Mouse (Mus musculus) neural tube, embryonic 13.5 days (tissue): Measurements from ENCODE around the gene Naa16. TPM values are rescaled to one million over a fixed set of nuclear protein-coding genes. Genes with fewer than 3 reads are reported as not detected.

Experiments used
- ATAC-seq: fragments of 200-750 bp; cut with Nextera tagmentation; 2 replicates; pipeline ENCODE4 v1.8.0; 2017; ENCODE audit warnings: low read depth, mild to moderate bottlenecking, moderate TSS enrichment, moderate library complexity
- H3K27ac ChIP-seq: fragments of 300-500 bp; sonication (generic); replicated peaks from 2 replicates; pipeline ENCODE4 v1.5.1; 2015; ENCODE audit warnings: moderate library complexity, mild to moderate bottlenecking, inconsistent platforms
- H3K27me3 ChIP-seq: fragments of 300-500 bp; sonication (generic); 2 replicates; pipeline ENCODE4 v1.6.1; 2015; ENCODE audit warnings: mild to moderate bottlenecking, inconsistent platforms
- H3K36me3 ChIP-seq: fragments of 300-500 bp; sonication (generic); 2 replicates; pipeline ENCODE4 v1.6.1; 2015; ENCODE audit warnings: mild to moderate bottlenecking, inconsistent platforms
- H3K4me1 ChIP-seq: fragments of 300-500 bp; sonication (generic); replicated peaks from 2 replicates; pipeline ENCODE4 v1.6.1; 2015; ENCODE audit warnings: inconsistent platforms
- H3K4me2 ChIP-seq: fragments of 300-500 bp; sonication (generic); 2 replicates; pipeline ENCODE4 v1.6.1; 2015; ENCODE audit warnings: inconsistent platforms, mild to moderate bottlenecking, moderate library complexity
- H3K4me3 ChIP-seq: fragments of 300-500 bp; sonication (generic); 2 replicates; pipeline ENCODE4 v1.5.1; 2015; ENCODE audit warnings: mild to moderate bottlenecking, inconsistent platforms
- H3K9ac ChIP-seq: fragments of 300-500 bp; sonication (generic); 2 replicates; pipeline ENCODE4 v1.6.1; 2015; ENCODE audit warnings: moderate library complexity, mild to moderate bottlenecking, inconsistent platforms
- H3K9me3 ChIP-seq: fragments of 300-500 bp; sonication (generic); 2 replicates; pipeline ENCODE4 v1.6.1; 2016; ENCODE audit warnings: inconsistent platforms
- WGBS: fragments of 180-500 bp; shearing (Covaris S2); methylation state at CpG from one replicate; pipeline ENCODE4 v1.1.7; 2015; 5-methylcytosine and 5-hydroxymethylcytosine counted together
- polyA plus RNA-seq: library from polyadenylated mRNA; unstranded; fragments of >200 nt; fragmentation: Nextera tagmentation; extraction: Ambion mirVana; gene quantifications from 2 replicates; pipeline ENCODE4 v1.2.1, GENCODE M21; 2015

Gene Naa16
- polyA plus RNA-seq, 1 experiment from 2014 or later: 19.2 TPM

DNA sequence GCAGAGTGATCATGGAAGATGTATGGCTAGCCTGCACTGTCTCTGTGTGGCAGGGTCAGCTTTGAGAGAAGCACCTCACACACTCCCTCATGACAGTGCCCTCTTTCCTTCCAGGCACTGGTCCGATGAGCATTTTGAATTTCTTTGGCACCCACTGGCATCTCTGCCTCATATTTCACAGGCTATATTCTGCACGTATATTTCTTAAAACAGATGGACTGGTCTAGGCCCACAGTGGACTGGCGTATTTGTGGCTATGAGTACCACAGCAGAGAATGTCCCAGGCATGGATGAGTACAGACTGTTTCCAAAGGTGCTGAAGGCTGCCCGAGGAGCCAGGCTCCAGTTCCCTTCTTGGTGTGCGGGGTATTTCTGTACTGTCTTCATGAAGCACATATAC lies 68.7 kb downstream of the Naa16 start:
- WGBS: 88% methylated on average over 5 of the region's 5 CpGs
- no peaks in the 10 kb centered on the region for H3K27me3 ChIP-seq
- H3K4me2 ChIP-seq: no peak overlapping the region
- peaks cover 6% of the 10 kb centered on the region for H3K4me1 ChIP-seq
- H3K9me3 ChIP-seq: no peaks in the 10 kb centered on the region
- no peak overlapping the region for H3K4me3 ChIP-seq
- no peaks in the 10 kb centered on the region for H3K36me3 ChIP-seq
- H3K27ac ChIP-seq: no peak overlapping the region
- H3K9ac ChIP-seq: no peak overlapping the region
- ATAC-seq: no peak

DNA sequence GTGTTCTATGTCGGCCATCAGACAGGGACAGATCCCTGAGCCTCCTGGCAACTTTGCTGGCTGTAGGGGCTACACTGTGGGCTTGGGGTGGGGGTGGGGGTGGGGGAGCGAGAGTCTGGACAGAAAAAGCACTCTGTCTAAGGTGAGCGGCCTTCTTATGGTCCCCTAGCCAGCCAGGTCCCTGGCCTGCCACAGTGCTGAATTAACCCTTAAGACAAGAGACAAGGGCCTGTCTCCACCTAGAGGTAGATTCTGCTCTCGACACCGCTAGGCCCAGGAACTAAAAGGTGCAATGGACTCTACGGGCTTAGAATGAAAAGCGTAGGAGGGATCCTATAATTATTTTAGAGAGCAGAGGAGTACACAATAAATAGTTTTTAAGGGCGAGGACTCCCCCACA lies 69.4 kb downstream of the Naa16 start:
- H3K27ac ChIP-seq: no peak overlapping the region
- H3K9ac ChIP-seq: no peak overlapping the region
- 25% methylated on average over 8 of the region's 8 CpGs for WGBS
- no peaks in the 10 kb centered on the region for H3K9me3 ChIP-seq
- H3K36me3 ChIP-seq: no peaks in the 10 kb centered on the region
- H3K27me3 ChIP-seq: no peaks in the 10 kb centered on the region
- no peak overlapping the region for H3K4me3 ChIP-seq
- H3K4me2 ChIP-seq: no peak overlapping the region
- H3K4me1 ChIP-seq: peaks cover 6% of the 10 kb centered on the region
- ATAC-seq: peak; percentile 67

DNA sequence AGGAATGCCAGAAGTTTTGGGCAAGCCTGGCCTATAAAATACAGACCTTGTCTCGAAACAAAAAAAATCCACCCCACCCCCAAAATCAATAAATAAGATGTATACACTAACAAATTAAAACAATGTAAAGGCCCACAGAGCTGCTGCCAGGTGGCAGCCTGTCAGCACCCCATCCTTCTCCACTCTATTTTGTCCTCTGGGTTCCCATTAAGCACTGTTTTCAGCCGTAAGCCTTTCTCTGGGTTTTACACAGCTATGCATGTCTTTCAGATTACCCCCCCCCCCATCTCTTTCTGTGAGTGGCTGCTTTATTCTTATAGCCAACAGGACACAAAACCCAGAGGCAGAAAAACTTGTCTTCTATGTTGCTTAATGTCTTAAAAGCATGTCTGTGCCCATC lies 73.0 kb downstream of the Naa16 start:
- Histone ChIP-seq H3K4me3 (no peak overlapping the region), H3K27ac (no peak overlapping the region), H3K9ac (no peak overlapping the region), H3K9me3 (no peaks in the 10 kb centered on the region), H3K36me3 (no peaks in the 10 kb centered on the region), H3K4me1 (no peaks in the 10 kb centered on the region), H3K4me2 (no peak overlapping the region), H3K27me3 (no peaks in the 10 kb centered on the region)
- no peak for ATAC-seq
- WGBS: 56% methylated on average over 2 of the region's 2 CpGs

DNA sequence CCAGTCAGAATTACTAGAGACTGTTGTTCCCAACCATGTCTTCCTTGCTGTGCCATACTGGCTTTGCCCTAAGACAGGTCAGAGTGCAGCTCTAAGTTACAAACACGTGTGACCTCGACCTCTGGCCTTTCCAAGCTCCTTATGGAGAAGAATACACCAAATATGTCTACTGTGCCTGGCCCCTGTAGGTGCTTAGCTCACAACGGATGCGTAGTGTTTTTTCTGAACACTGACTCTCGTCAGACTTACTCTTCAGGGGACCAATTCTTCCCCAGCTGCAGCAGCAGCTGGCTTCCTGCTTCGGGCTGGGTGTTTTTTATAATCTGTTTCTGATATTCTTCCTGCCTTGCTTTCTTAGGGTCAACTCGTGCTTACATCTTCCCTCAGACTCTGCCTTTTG lies 74.7 kb downstream of the Naa16 start:
- Histone ChIP-seq H3K27ac (no peak overlapping the region), H3K4me1 (no peaks in the 10 kb centered on the region), H3K9ac (no peak overlapping the region), H3K27me3 (no peaks in the 10 kb centered on the region), H3K4me3 (no peak overlapping the region), H3K4me2 (no peak overlapping the region), H3K36me3 (no peaks in the 10 kb centered on the region), H3K9me3 (no peaks in the 10 kb centered on the region)
- WGBS: 69% methylated on average over 7 of the region's 7 CpGs
- ATAC-seq: no peak

DNA sequence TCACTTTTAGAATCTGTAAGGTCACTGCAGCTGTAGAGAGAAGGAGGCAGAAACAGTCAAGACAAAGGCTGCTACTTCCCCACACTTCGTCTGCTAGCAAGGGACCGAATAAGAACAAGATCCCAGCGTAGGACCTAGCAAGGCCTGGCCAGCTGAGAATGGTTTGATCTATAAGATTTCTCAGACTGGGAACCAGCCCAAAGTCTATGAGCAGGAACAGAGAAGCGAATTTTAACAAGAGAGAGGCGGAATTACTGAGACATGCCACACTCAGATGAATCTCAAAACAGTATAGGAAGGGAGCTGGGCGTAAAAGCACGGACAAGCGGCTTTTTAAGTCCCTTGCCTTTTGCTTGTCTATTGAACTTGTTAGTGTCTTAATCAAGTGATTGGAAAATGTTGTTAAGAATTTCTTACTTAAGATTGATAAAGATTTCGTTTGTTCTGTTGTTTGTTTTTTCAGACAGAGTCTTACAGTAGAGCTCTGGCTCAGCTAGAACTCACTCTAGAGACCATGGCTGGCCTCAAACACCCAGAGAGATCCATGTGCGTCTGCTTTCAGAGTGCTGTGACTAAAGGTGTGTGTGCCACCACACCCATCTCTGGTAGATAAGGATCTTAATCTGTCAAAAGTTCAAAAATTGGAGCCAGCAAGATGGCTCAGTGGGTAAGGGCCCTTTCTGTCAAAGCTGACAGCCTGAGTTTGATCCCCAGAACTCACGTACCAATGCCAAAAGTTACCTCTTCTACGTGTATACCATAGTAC lies 76.2 kb downstream of the Naa16 start:
- Histone ChIP-seq H3K36me3 (no peaks in the 10 kb centered on the region), H3K4me3 (no peak overlapping the region), H3K9ac (no peak overlapping the region), H3K4me1 (no peaks in the 10 kb centered on the region), H3K27ac (no peak overlapping the region), H3K4me2 (no peak overlapping the region), H3K9me3 (no peaks in the 10 kb centered on the region), H3K27me3 (no peaks in the 10 kb centered on the region)
- ATAC-seq: no peak
- WGBS: 86% methylated on average over 12 of the region's 12 CpGs

DNA sequence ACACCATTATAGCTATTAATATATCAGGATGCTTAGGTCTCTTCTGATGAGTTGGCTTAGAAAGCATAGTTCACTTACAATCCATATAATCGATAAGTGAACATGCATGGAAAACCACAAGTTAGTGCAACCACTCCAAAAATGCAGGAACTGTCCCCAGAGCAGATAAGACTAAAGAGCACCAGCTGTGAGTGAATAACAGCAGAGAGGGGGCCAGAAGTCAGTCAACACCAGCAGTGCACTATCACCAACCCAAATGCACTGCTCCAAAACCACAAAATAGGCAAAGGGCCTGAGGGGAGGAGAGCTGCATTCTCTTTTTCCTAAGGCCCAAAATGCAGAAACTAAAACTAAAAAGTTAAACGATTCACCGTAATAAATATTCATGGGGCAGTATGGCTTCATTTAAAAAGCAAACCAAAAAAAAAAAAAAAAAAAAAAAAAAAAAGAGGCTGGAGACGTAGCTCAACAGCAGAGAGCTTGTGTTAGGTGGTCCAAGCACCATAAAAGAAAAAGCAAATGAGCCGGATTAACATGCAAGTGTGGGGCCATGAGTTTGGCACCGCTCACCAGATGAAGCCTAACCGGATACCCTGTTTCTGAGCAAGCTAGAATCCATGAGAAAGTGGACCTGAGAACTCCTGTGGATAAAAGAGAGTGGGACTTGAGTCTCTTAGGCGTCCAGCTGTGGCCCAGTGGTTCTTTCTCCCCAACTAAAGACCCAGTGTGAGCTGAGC lies 77.0 kb downstream of the Naa16 start:
- 67% methylated on average over 8 of the region's 8 CpGs for WGBS
- ATAC-seq: no peak
- Histone ChIP-seq H3K27ac (no peak overlapping the region), H3K4me2 (no peak overlapping the region), H3K9ac (no peak overlapping the region), H3K27me3 (no peaks in the 10 kb centered on the region), H3K4me1 (no peaks in the 10 kb centered on the region), H3K36me3 (no peaks in the 10 kb centered on the region), H3K9me3 (no peaks in the 10 kb centered on the region), H3K4me3 (no peak overlapping the region)

DNA sequence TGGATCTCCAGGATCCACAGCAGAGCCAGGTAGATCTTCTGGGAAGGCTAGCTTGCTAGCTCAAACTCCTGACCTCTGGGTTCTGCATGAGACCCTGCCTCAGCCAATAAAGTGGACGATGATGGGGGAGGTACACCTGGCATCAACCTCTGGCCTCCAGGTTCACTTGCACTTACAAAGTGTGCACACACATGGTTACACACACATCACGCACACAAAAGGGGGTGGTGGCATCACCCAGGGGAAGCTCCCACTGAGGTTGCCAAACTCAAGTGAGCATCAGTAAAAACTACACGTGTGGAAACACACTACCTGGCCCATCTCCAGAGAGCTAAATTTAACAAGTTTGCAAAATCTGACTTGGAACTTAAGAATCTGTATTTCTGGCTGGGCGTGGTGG lies 77.9 kb downstream of the Naa16 start:
- no peak overlapping the region for H3K4me2 ChIP-seq
- no peaks in the 10 kb centered on the region for H3K36me3 ChIP-seq
- no peaks in the 10 kb centered on the region for H3K9me3 ChIP-seq
- H3K9ac ChIP-seq: no peak overlapping the region
- peaks cover 4% of the 10 kb centered on the region for H3K4me1 ChIP-seq
- 85% methylated on average over 4 of the region's 4 CpGs for WGBS
- no peak overlapping the region for H3K27ac ChIP-seq
- H3K4me3 ChIP-seq: no peak overlapping the region
- no peak for ATAC-seq
- H3K27me3 ChIP-seq: no peaks in the 10 kb centered on the region

DNA sequence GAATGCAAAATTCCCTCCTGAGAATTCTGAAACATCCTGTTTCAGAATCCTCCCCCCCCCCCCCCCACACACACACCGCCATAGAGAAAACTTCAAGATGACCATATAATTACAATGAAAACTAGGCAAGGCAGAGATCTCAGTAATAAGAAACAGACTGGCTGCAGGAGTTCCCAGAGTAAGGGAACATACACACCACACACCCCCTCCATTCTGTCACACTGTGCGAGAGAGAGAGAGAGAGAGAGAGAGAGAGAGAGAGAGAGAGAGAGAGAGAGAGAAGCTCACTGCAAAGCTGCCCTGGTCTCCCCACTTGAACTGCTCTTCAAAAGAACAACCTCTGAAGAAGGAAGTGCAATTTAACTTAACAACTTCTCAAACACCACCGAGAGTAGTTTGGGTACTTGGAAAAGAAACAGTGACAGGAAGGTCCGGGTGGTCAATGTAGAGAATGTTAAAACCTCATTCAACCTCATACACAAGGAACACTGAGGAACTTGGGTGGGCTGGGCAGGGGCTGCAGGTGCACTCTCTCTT lies 78.6 kb downstream of the Naa16 start:
- 34% methylated on average over 4 of the region's 4 CpGs for WGBS
- H3K4me3 ChIP-seq: no peak overlapping the region
- no peaks in the 10 kb centered on the region for H3K27me3 ChIP-seq
- peaks cover 4% of the 10 kb centered on the region for H3K4me1 ChIP-seq
- H3K9me3 ChIP-seq: no peaks in the 10 kb centered on the region
- no peaks in the 10 kb centered on the region for H3K36me3 ChIP-seq
- H3K9ac ChIP-seq: no peak overlapping the region
- no peak overlapping the region for H3K27ac ChIP-seq
- H3K4me2 ChIP-seq: no peak overlapping the region
- no peak for ATAC-seq

DNA sequence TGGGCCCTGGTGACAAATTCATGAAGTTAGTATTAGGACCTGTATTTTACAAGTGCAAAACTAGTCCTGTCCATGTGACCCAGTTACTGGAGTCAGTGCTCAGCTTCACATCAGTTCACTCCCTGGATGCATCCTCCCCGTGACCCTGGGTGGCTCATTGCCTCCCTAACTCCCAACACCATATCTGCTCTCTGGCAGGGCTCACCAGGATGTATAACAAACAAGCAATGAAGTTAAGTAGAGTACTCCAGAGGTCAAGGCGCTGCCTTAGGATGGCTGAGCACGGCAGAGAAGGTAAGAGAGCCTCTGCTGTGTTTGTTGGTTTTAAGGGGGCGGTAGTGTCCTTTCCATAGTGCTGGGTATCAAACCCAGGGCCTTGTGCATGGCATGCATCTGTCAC lies 81.5 kb downstream of the Naa16 start:
- WGBS: 55% methylated on average over 4 of the region's 4 CpGs
- H3K9me3 ChIP-seq: no peaks in the 10 kb centered on the region
- H3K36me3 ChIP-seq: no peaks in the 10 kb centered on the region
- no peak overlapping the region for H3K4me2 ChIP-seq
- H3K9ac ChIP-seq: no peak overlapping the region
- peaks cover 4% of the 10 kb centered on the region for H3K4me1 ChIP-seq
- H3K4me3 ChIP-seq: no peak overlapping the region
- no peaks in the 10 kb centered on the region for H3K27me3 ChIP-seq
- H3K27ac ChIP-seq: no peak overlapping the region
- ATAC-seq: no peak

DNA sequence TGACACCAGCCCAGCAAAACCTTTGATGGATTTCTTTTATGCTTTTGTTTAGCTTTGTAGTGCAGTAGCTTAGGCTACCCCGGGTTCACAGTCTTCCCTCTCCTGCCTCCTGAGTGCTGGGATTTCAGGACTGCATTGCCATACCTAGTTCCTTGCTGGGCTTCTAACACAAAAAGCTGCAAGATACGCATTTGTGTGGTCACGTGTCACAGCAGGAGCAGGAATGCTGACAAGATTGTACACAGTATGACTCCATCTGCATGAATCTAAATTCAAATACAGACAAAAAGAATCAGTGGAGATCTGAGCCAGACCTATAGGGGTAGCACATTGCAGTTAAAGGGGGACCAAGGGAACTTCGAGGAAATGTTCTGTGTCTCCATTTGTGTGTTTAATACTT lies 82.2 kb downstream of the Naa16 start:
- no peak overlapping the region for H3K9ac ChIP-seq
- 0 out of 2 replicates have a peak, but pooled peaks cover 3% of the 10 kb centered on the region for H3K27me3 ChIP-seq
- no peak overlapping the region for H3K4me2 ChIP-seq
- no peak overlapping the region for H3K27ac ChIP-seq
- peaks cover 4% of the 10 kb centered on the region for H3K4me1 ChIP-seq
- no peak for ATAC-seq
- H3K9me3 ChIP-seq: no peaks in the 10 kb centered on the region
- 8% methylated on average over 4 of the region's 4 CpGs for WGBS
- H3K36me3 ChIP-seq: no peaks in the 10 kb centered on the region
- H3K4me3 ChIP-seq: no peak overlapping the region

DNA sequence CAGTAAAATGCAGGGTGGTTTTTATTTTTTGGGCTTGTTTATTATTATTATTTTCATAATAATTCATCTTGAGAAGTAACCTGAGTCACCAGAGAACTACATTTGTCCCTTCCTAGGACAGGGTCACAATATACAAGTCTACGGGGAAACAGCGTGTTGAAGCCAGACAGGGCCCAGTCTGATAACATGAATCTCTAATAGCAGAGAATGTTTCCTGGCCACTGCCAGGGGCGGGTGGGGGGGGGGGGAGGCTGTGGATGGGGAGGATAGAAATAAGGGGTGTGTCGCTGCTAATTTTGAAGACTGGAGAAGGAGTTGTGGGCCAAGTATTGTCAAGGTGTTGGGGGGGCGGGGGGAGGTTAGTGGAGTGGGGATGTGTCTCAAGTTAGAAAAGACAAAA lies 82.7 kb downstream of the Naa16 start:
- Histone ChIP-seq H3K4me2 (no peak overlapping the region), H3K27me3 (0 out of 2 replicates have a peak, but pooled peaks cover 3% of the 10 kb centered on the region), H3K36me3 (no peaks in the 10 kb centered on the region), H3K4me1 (peaks cover 4% of the 10 kb centered on the region), H3K9ac (no peak overlapping the region), H3K27ac (no peak overlapping the region), H3K4me3 (no peak overlapping the region), H3K9me3 (no peaks in the 10 kb centered on the region)
- no peak for ATAC-seq
- whole genome bisulfite sequencing: 60% methylated on average over 5 of the region's 5 CpGs

DNA sequence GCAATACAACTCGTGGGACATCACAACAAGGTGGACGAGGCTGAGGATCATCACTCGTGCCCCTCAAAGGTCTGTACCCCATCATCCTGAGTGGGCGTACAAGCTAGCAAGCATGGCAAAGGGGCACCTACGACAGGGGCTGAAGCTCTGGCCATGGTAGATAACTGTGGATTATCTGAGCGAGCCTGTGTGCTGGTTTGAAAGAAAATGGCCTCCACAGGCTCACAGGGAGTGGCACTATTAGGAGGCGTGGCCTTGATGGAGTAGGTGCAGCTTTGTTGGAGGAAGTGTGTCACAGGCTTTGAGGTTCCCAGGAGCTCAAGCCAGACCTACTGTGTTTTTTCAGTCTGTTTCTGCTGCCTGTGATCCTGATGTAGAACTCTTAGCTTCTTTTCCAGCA lies 83.4 kb downstream of the Naa16 start:
- 88% methylated on average over 7 of the region's 7 CpGs for whole genome bisulfite sequencing
- no peaks in the 10 kb centered on the region for H3K36me3 ChIP-seq
- H3K4me2 ChIP-seq: no peak overlapping the region
- no peak for ATAC-seq
- H3K4me3 ChIP-seq: no peak overlapping the region
- H3K9me3 ChIP-seq: no peaks in the 10 kb centered on the region
- H3K27ac ChIP-seq: no peak overlapping the region
- H3K9ac ChIP-seq: no peak overlapping the region
- H3K4me1 ChIP-seq: peaks cover 4% of the 10 kb centered on the region
- H3K27me3 ChIP-seq: peaks cover 4% of the 10 kb centered on the region
